Mouse (Mus musculus) midbrain, embryonic 14.5 days (tissue): Measurements from ENCODE around the gene Slc45a3. TPM values are rescaled to one million over a fixed set of nuclear protein-coding genes. Genes with fewer than 3 reads are reported as not detected.

Experiments used
- ATAC-seq: fragments of 200-750 bp; cut with Nextera tagmentation; 2 replicates; pipeline ENCODE4 v1.8.0; 2017; ENCODE audit warnings: moderate number of reproducible peaks, moderate library complexity; ENCODE audit not compliant: low FRiP score, low TSS enrichment
- DNase-seq: peaks from one replicate; pipeline ENCODE4 v3.0.0-alpha.2; 2015
- H3K27ac ChIP-seq: fragments of 300-500 bp; sonication (generic); replicated peaks from 2 replicates; pipeline ENCODE4 v1.5.1; 2014; ENCODE audit warnings: mild to moderate bottlenecking, low read depth, low read length, moderate library complexity
- H3K27me3 ChIP-seq: fragments of 300-500 bp; sonication (generic); 2 replicates; pipeline ENCODE4 v1.6.1; 2014; ENCODE audit warnings: low read length, control low read depth, mixed read lengths; ENCODE audit not compliant: control insufficient read depth, insufficient read depth
- H3K36me3 ChIP-seq: fragments of 300-500 bp; sonication (generic); 2 replicates; pipeline ENCODE4 v1.6.1; 2014; ENCODE audit warnings: low read length, control low read depth; ENCODE audit not compliant: control insufficient read depth, insufficient read depth
- H3K4me1 ChIP-seq: fragments of 300-500 bp; sonication (generic); 2 replicates; pipeline ENCODE4 v1.6.1; 2014; ENCODE audit warnings: mild to moderate bottlenecking, antibody characterized with exemption, low read length, control low read depth; ENCODE audit not compliant: control insufficient read depth, insufficient read depth
- H3K4me2 ChIP-seq: fragments of 300-500 bp; sonication (generic); 2 replicates; pipeline ENCODE4 v1.6.1; 2014; ENCODE audit warnings: mild to moderate bottlenecking, low read length, moderate library complexity
- H3K4me3 ChIP-seq: fragments of 300-500 bp; sonication (generic); replicated peaks from 2 replicates; pipeline ENCODE4 v1.5.1; 2014; ENCODE audit warnings: low read depth, low read length
- H3K9ac ChIP-seq: fragments of 300-500 bp; sonication (generic); replicated peaks from 2 replicates; pipeline ENCODE4 v1.6.1; 2014; ENCODE audit warnings: mild to moderate bottlenecking, low read length, moderate library complexity
- H3K9me3 ChIP-seq: fragments of 300-500 bp; sonication (generic); 2 replicates; pipeline ENCODE4 v1.6.1; 2016; ENCODE audit warnings: low read length, control low read depth, mixed read lengths; ENCODE audit not compliant: control insufficient read depth
- WGBS: fragments of 180-500 bp; shearing (Covaris S2); extraction: QIAGEN DNeasy Blood & Tissue Kit; methylation state at CpG from one replicate; pipeline ENCODE4 v1.1.7; 2014; 5-methylcytosine and 5-hydroxymethylcytosine counted together
- polyA plus RNA-seq: library from polyadenylated mRNA; unstranded; fragments of >200 nt; fragmentation: Nextera tagmentation; extraction: Ambion mirVana; gene quantifications from 2 replicates; pipeline ENCODE4 v1.2.1, GENCODE M21; 2014

Slc45a3 gene
- polyA plus RNA-seq, 1 experiment from 2014 or later: 6.4 TPM

- Histone ChIP-seq H3K27ac (no peak overlapping the region), H3K4me3 (no peak overlapping the region), H3K9ac (no peak overlapping the region), H3K4me1 (peaks cover 13% of the 10 kb centered on the region), H3K27me3 (peaks cover 10% of the 10 kb centered on the region; the same call in 1 of the 2 replicates), H3K9me3 (no peaks in the 10 kb centered on the region), H3K4me2 (no peak overlapping the region), H3K36me3 (no peaks in the 10 kb centered on the region)
- ATAC-seq: no peak
- no peak for DNase-seq
- WGBS: 67% methylated on average over 2 of the region's 2 CpGs
Measured at GRCm38 (mm10) chr1:131961004-131961403, 1.8 kb upstream of the Slc45a3 start.

GRCm38 (mm10) chr1:131963085-131963951 lies 551 bp downstream of the Slc45a3 start:
- ATAC-seq: peak; percentile 77
- peak; percentile 54 for DNase-seq
- under 1% methylated on average over 76 of the region's 76 CpGs for WGBS

GRCm38 (mm10) chr1:131964100-131964499 lies 1.3 kb downstream of the Slc45a3 start:
- H3K4me1 ChIP-seq: peaks cover 19% of the 10 kb centered on the region
- WGBS: 22% methylated on average over 5 of the region's 5 CpGs
- H3K4me3 ChIP-seq: peak overlapping the region; percentile 82

More at GRCm38 (mm10) chr1:131963085-131963951, 551 bp downstream of the Slc45a3 start:
- Histone ChIP-seq H3K4me1 (peaks cover 17% of the 10 kb centered on the region), H3K9ac (peak overlapping the region; percentile 66), H3K9me3 (no peaks in the 10 kb centered on the region), H3K4me3 (peak overlapping the region; percentile 82), H3K36me3 (no peaks in the 10 kb centered on the region), H3K27ac (0 out of 2 replicates have a peak overlapping the region, but pooled peaks have one; percentile 1), H3K4me2 (peak overlapping the region; percentile 99), H3K27me3 (peaks cover 10% of the 10 kb centered on the region; the same call in 1 of the 2 replicates)

GRCm38 (mm10) chr1:131964580-131964979 lies 1.8 kb downstream of the Slc45a3 start:
- Histone ChIP-seq H3K4me3 (peak overlapping the region; percentile 82), H3K9ac (no peak overlapping the region), H3K9me3 (no peaks in the 10 kb centered on the region), H3K27me3 (peaks cover 10% of the 10 kb centered on the region; the same call in 1 of the 2 replicates), H3K4me2 (peak overlapping the region; percentile 99), H3K36me3 (no peaks in the 10 kb centered on the region), H3K27ac (no peak overlapping the region), H3K4me1 (peaks cover 20% of the 10 kb centered on the region)
- DNase-seq: no peak
- 44% methylated on average over 7 of the region's 7 CpGs for WGBS
- no peak for ATAC-seq

More at GRCm38 (mm10) chr1:131964100-131964499, 1.3 kb downstream of the Slc45a3 start:
- Histone ChIP-seq H3K27ac (no peak overlapping the region), H3K9me3 (no peaks in the 10 kb centered on the region), H3K27me3 (peaks cover 10% of the 10 kb centered on the region; the same call in 1 of the 2 replicates), H3K9ac (peak overlapping the region; percentile 66; the same call in 1 of the 2 replicates), H3K36me3 (no peaks in the 10 kb centered on the region), H3K4me2 (peak overlapping the region; percentile 99)
- ATAC-seq (no peak), DNase-seq (no peak)

- Histone ChIP-seq H3K36me3 (no peaks in the 10 kb centered on the region), H3K9me3 (no peaks in the 10 kb centered on the region), H3K27ac (no peak overlapping the region), H3K27me3 (peaks cover 10% of the 10 kb centered on the region; the same call in 1 of the 2 replicates), H3K4me3 (0 out of 2 replicates have a peak overlapping the region, but pooled peaks have one; percentile 3), H3K9ac (no peak overlapping the region), H3K4me2 (peak overlapping the region; percentile 99), H3K4me1 (peaks cover 25% of the 10 kb centered on the region)
- ATAC-seq (no peak), DNase-seq (no peak)
- 26% methylated on average over 5 of the region's 5 CpGs for WGBS
Measured at GRCm38 (mm10) chr1:131965818-131966217, 3.1 kb downstream of the Slc45a3 start.

GRCm38 (mm10) chr1:131967336-131967735 lies 4.6 kb downstream of the Slc45a3 start:
- no peak for ATAC-seq
- Histone ChIP-seq H3K4me2 (peak overlapping the region; percentile 5; the same call in 1 of the 2 replicates), H3K27me3 (peaks cover 10% of the 10 kb centered on the region; the same call in 1 of the 2 replicates), H3K4me1 (peaks cover 39% of the 10 kb centered on the region), H3K27ac (no peak overlapping the region), H3K9ac (no peak overlapping the region), H3K4me3 (no peak overlapping the region), H3K9me3 (no peaks in the 10 kb centered on the region), H3K36me3 (no peaks in the 10 kb centered on the region)
- 62% methylated on average over 7 of the region's 7 CpGs for WGBS
- no peak for DNase-seq

GRCm38 (mm10) chr1:131968556-131968955 lies 5.8 kb downstream of the Slc45a3 start:
- 23% methylated on average over 3 of the region's 3 CpGs for WGBS
- Histone ChIP-seq H3K27ac (no peak overlapping the region), H3K9ac (no peak overlapping the region; the same call in 1 of the 2 replicates), H3K4me2 (no peak overlapping the region), H3K9me3 (no peaks in the 10 kb centered on the region), H3K4me3 (no peak overlapping the region), H3K36me3 (no peaks in the 10 kb centered on the region), H3K4me1 (peaks cover 48% of the 10 kb centered on the region), H3K27me3 (peaks cover 7% of the 10 kb centered on the region; the same call in 1 of the 2 replicates)
- no peak for ATAC-seq
- no peak for DNase-seq

- DNase-seq: no peak
- Histone ChIP-seq H3K27ac (no peak overlapping the region), H3K9ac (no peak overlapping the region), H3K4me3 (no peak overlapping the region), H3K36me3 (no peaks in the 10 kb centered on the region), H3K4me2 (no peak overlapping the region), H3K4me1 (peaks cover 46% of the 10 kb centered on the region), H3K27me3 (peaks cover 7% of the 10 kb centered on the region; the same call in 1 of the 2 replicates), H3K9me3 (no peaks in the 10 kb centered on the region)
- WGBS: 67% methylated on average over 6 of the region's 6 CpGs
- ATAC-seq: no peak
Measured at GRCm38 (mm10) chr1:131968983-131969382, 6.2 kb downstream of the Slc45a3 start.
